Mouse (Mus musculus) heart, postnatal 0 days (tissue): ENCODE results near the gene Wbp11.

Experiments used
- CTCF ChIP-seq: IDR thresholded peaks from 2 replicates; pipeline ENCODE4 v1.5.1; 2016; ENCODE audit warnings: antibody characterized with exemption, control low read depth, low read depth
- EP300 ChIP-seq: IDR thresholded peaks from 2 replicates; pipeline ENCODE4 v1.6.1; 2016; ENCODE audit warnings: antibody characterized with exemption, low read depth

DNA sequence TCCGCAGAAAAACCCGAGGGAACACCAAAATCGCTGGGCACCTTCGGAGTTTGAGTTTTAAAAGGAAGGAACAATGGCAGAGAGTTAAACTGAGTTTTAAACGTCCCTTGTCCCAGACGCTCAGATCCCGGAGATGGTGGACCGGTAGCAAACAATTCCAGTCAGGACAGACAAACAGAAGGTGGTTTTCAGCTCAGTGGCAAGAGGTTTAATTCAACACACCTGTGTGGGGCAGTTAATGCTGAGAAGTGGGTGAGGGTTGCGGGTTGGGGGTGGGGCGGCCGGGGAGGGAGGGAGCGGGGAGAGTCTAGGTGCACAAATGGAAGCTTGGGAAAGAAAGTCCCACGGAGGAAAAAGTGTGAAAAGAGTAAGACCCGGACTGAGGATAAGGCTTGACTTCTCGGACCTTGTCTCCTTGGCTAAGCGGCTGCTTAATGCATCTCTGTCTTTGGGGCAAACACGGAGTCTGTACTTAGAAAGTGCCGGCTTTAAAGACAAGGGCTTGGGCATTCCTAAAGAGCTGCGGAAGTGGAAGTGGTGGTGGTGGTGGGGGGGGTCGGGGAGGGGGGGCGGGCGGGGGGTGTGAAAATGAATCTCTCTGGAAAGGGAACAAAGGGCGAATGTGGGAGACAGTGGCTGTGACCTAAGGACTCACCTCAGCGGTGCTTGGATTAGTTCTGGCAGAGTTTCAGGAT lies 34.1 kb downstream of the Wbp11 start:
- TF ChIP-seq CTCF, result no peak
- no peak for TF ChIP-seq EP300
